Mouse (Mus musculus) CH12.LX (cell line): Measurements from ENCODE around the gene Carmil1. TPM values are rescaled to one million over a fixed set of nuclear protein-coding genes. Genes with fewer than 3 reads are reported as not detected.

Experiments used
- DNase-seq: peaks from one replicate; pipeline ENCODE4 v3.0.0-alpha.2; 2013; ENCODE audit errors: extremely low read depth
- H3K27ac ChIP-seq: 2 replicates; pipeline ENCODE4 v1.5.1; 2012; ENCODE audit warnings: low read depth, mild to moderate bottlenecking, control low read depth, moderate library complexity; ENCODE audit not compliant: insufficient read depth
- H3K27me3 ChIP-seq: replicated peaks from 2 replicates; pipeline ENCODE3; 2012; ENCODE audit warnings: inconsistent platforms
- H3K36me3 ChIP-seq, 2 experiments: replicated peaks in 1 of 2; 2 replicates each; pipeline versions ENCODE3 to v1.6.1; 2012; ENCODE audit warnings: inconsistent platforms in 1 of 2, low read length in 1 of 2, mild to moderate bottlenecking in 1 of 2, mixed read lengths in 1 of 2, moderate library complexity in 1 of 2; ENCODE audit not compliant: control insufficient read depth in 1 of 2, insufficient read depth in 1 of 2
- H3K4me1 ChIP-seq, 2 experiments: 2 replicates each; pipeline ENCODE4 v1.6.1; 2012; ENCODE audit warnings: inconsistent platforms in 1 of 2, moderate library complexity in 1 of 2; ENCODE audit not compliant: insufficient read depth in 2 of 2, control insufficient read depth in 1 of 2
- H3K4me2 ChIP-seq: 2 replicates; pipeline ENCODE4 v1.6.1; 2012; ENCODE audit warnings: low read depth, mild to moderate bottlenecking, control low read depth; ENCODE audit not compliant: poor library complexity, insufficient read depth, severe bottlenecking
- H3K4me3 ChIP-seq, 3 experiments: fragments of 150-350 bp in 1 of 3; sonication (generic) in 1 of 3; replicated peaks in 1 of 3; 2 replicates each; pipeline versions ENCODE3 to v1.5.1; 2011 to 2012; ENCODE audit warnings: low read depth in 2 of 3, low read length in 2 of 3, mild to moderate bottlenecking in 2 of 3, moderate library complexity in 2 of 3, control low read depth in 1 of 3, improper control_type of control experiment in 1 of 3, inconsistent platforms in 1 of 3, mixed read lengths in 1 of 3; ENCODE audit not compliant: poor library complexity in 1 of 3
- H3K79me2 ChIP-seq: replicated peaks from 2 replicates; pipeline ENCODE4 v1.6.1; 2012; ENCODE audit warnings: mild to moderate bottlenecking, moderate library complexity; ENCODE audit not compliant: control insufficient read depth, poor library complexity, insufficient read depth, severe bottlenecking; ENCODE audit errors: extremely low read depth
- H3K9ac ChIP-seq: 2 replicates; pipeline ENCODE4 v1.6.1; 2012; ENCODE audit warnings: low read depth, mild to moderate bottlenecking, control low read depth, moderate library complexity; ENCODE audit not compliant: insufficient read depth
- H3K9me3 ChIP-seq: replicated peaks from 2 replicates; pipeline ENCODE3; 2012; ENCODE audit warnings: low read length, inconsistent platforms, mixed read lengths
- BHLHE40 ChIP-seq: IDR thresholded peaks from 2 replicates; pipeline ENCODE4 v1.6.1; 2011; ENCODE audit warnings: mild to moderate bottlenecking, low read depth, low read length, improper control_type of control experiment
- CTCF ChIP-seq, 2 experiments: IDR thresholded peaks in 1 of 2; conservative IDR thresholded peaks in 1 of 2; 2 replicates each; pipeline ENCODE4 v1.5.1; 2011 to 2012; ENCODE audit warnings: low read depth in 2 of 2, low read length in 2 of 2, improper control_type of control experiment in 1 of 2, inconsistent platforms in 1 of 2, mild to moderate bottlenecking in 1 of 2, moderate library complexity in 1 of 2
- ELF1 ChIP-seq: IDR thresholded peaks from 2 replicates; pipeline ENCODE4 v1.6.1; 2014; ENCODE audit warnings: low read depth, mild to moderate bottlenecking, inconsistent platforms, low read length, improper control_type of control experiment
- HCFC1 ChIP-seq: IDR thresholded peaks from 2 replicates; pipeline ENCODE4 v1.6.1; 2012; ENCODE audit warnings: low read depth, mild to moderate bottlenecking, inconsistent platforms, low read length, improper control_type of control experiment
- IRF4 ChIP-seq: IDR thresholded peaks from 2 replicates; pipeline ENCODE4 v1.6.1; 2014; ENCODE audit warnings: low read depth, mild to moderate bottlenecking, inconsistent platforms, low read length, improper control_type of control experiment
- JUND ChIP-seq: conservative IDR thresholded peaks from 2 replicates; pipeline ENCODE4 v1.6.1; 2011; ENCODE audit warnings: low read depth, low read length, improper control_type of control experiment
- KAT2A ChIP-seq: IDR thresholded peaks from 2 replicates; pipeline ENCODE4 v1.6.1; 2012; ENCODE audit warnings: low read length, improper control_type of control experiment, inconsistent platforms; ENCODE audit not compliant: insufficient replicate concordance
- MAFK ChIP-seq: IDR thresholded peaks from 2 replicates; pipeline ENCODE4 v1.6.1; 2011; ENCODE audit warnings: low read length, improper control_type of control experiment; ENCODE audit not compliant: insufficient replicate concordance
- MAX ChIP-seq: IDR thresholded peaks from 2 replicates; pipeline ENCODE4 v1.6.1; 2011; ENCODE audit warnings: low read length, improper control_type of control experiment
- MAZ ChIP-seq: IDR thresholded peaks from 2 replicates; pipeline ENCODE4 v1.6.1; 2012; ENCODE audit warnings: low read depth, mild to moderate bottlenecking, inconsistent platforms, low read length, improper control_type of control experiment, moderate library complexity
- MEF2A ChIP-seq: IDR thresholded peaks from 2 replicates; pipeline ENCODE4 v1.6.1; 2014; ENCODE audit warnings: low read depth, mild to moderate bottlenecking, inconsistent platforms, low read length, improper control_type of control experiment, borderline replicate concordance
- MXI1 ChIP-seq: IDR thresholded peaks from 2 replicates; pipeline ENCODE4 v1.6.1; 2011; ENCODE audit warnings: mild to moderate bottlenecking, low read depth, low read length, improper control_type of control experiment
- NELFE ChIP-seq: IDR thresholded peaks from 2 replicates; pipeline ENCODE4 v1.6.1; 2011; ENCODE audit warnings: low read depth, low read length, improper control_type of control experiment
- PAX5 ChIP-seq: IDR thresholded peaks from 2 replicates; pipeline ENCODE4 v1.6.1; 2012; ENCODE audit warnings: low read length, inconsistent platforms, mixed read lengths
- POLR2A ChIP-seq: IDR thresholded peaks from 2 replicates; pipeline ENCODE4 v1.6.1; 2011; ENCODE audit warnings: low read depth, mild to moderate bottlenecking, improper control_type of control experiment, low read length
- POLR2AphosphoS2 ChIP-seq: IDR thresholded peaks from 2 replicates; pipeline ENCODE4 v1.6.1; 2011; ENCODE audit warnings: low read depth, low read length, improper control_type of control experiment
- RAD21 ChIP-seq: IDR thresholded peaks from 2 replicates; pipeline ENCODE4 v1.6.1; 2011; ENCODE audit warnings: low read depth, mild to moderate bottlenecking, low read length, improper control_type of control experiment, moderate library complexity
- RCOR1 ChIP-seq: conservative IDR thresholded peaks from 2 replicates; pipeline ENCODE4 v1.6.1; 2012; ENCODE audit warnings: low read depth, mild to moderate bottlenecking, inconsistent platforms, low read length, improper control_type of control experiment
- SIN3A ChIP-seq: IDR thresholded peaks from 2 replicates; pipeline ENCODE4 v1.6.1; 2012; ENCODE audit warnings: low read length, improper control_type of control experiment, inconsistent platforms
- SMC3 ChIP-seq: IDR thresholded peaks from 2 replicates; pipeline ENCODE4 v1.6.1; 2011; ENCODE audit warnings: low read depth, low read length, improper control_type of control experiment
- TBP ChIP-seq: conservative IDR thresholded peaks from 2 replicates; pipeline ENCODE4 v1.6.1; 2011; ENCODE audit warnings: low read depth, low read length, improper control_type of control experiment
- UBTF ChIP-seq: IDR thresholded peaks from 2 replicates; pipeline ENCODE4 v1.6.1; 2012; ENCODE audit warnings: low read depth, mild to moderate bottlenecking, inconsistent platforms, low read length, improper control_type of control experiment, moderate library complexity
- USF1 ChIP-seq: IDR thresholded peaks from 2 replicates; pipeline ENCODE4 v1.6.1; 2014; ENCODE audit warnings: low read depth, mild to moderate bottlenecking, inconsistent platforms, low read length, improper control_type of control experiment
- USF2 ChIP-seq: conservative IDR thresholded peaks from 2 replicates; pipeline ENCODE4 v1.6.1; 2011; ENCODE audit warnings: low read depth, low read length, improper control_type of control experiment
- ZNF384 ChIP-seq: IDR thresholded peaks from 2 replicates; pipeline ENCODE4 v1.6.1; 2012; ENCODE audit warnings: low read depth, low read length, improper control_type of control experiment, inconsistent platforms
- dilution Hi-C: fragments of 300-500 bp; cut with MboI; formaldehyde crosslinking; loops from 2 replicates; pipeline ENCODE4 v1.14.3; 2020; ENCODE audit warnings: low sequenced_read_pairs; ENCODE audit not compliant: extremely low pct_unique_long_range_greater_than_20kb, extremely low pct_ligation_motif_present
- in situ Hi-C: fragments of 300-500 bp; cut with MboI; formaldehyde crosslinking; loops from 3 replicates; pipeline ENCODE4 v1.14.3; 2019; ENCODE audit warnings: low sequenced_read_pairs, low pct_ligation_motif_present, low pct_unique_long_range_greater_than_20kb, mixed read lengths
- polyA plus RNA-seq: library from polyadenylated mRNA; unstranded; fragments of >175 nt; gene quantifications from 2 replicates; pipeline ENCODE4 v1.2.1, GENCODE M21; 2012; ENCODE audit warnings: low read depth; ENCODE audit not compliant: insufficient read length
- total RNA-seq, 2 experiments: library from RNA; depleted of rRNA; stranded (reverse); fragments of 300-350 nt in 1 of 2; fragments of >200 nt in 1 of 2; gene quantifications; 2 replicates each; pipeline ENCODE4 v1.2.3; 2012 to 2014

Gene Carmil1
- total and polyA plus RNA-seq, 3 experiments = 1.1 to 9.4 (median 7.2) TPM

DNA sequence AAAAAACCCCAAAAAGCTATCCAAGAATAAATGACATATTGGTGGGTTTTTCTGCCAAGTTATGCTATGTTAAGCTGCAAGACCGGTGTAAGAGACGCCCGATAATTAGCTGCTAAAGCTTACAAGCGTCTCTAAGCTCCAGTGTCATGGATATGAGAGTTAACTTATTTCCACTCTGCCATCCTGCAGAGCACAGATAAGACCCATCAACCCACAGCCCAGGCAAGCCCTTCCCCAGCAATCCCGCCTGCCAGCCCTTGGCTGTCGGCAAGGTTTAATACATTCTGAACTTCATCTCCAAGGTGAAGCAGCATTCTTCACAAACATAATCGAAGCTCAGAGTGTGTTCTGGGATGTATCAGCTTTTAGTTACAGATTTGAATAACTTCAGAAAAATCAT lies 240.4 kb downstream of the Carmil1 start:
- Histone ChIP-seq H3K27ac (no peak overlapping the region), H3K4me1 (no peaks in the 10 kb centered on the region), H3K36me3 (peaks cover 0 to 26% of the 10 kb centered on the region in 2 experiments), H3K4me3 (no peak overlapping the region), H3K79me2 (no peaks in the 10 kb centered on the region), H3K9me3 (no peaks in the 10 kb centered on the region), H3K4me2 (no peak overlapping the region), H3K27me3 (no peaks in the 10 kb centered on the region), H3K9ac (no peak overlapping the region)
- in situ Hi-C loops = no loop called here
- TF ChIP-seq BHLHE40 (no peak), USF1 (no peak), USF2 (no peak), IRF4 (no peak), POLR2A (no peak), MEF2A (no peak), PAX5 (no peak), MXI1 (no peak), UBTF (no peak), POLR2AphosphoS2 (no peak), MAX (no peak)
- dilution Hi-C loops = no loop called here
- no peak for DNase-seq

DNA sequence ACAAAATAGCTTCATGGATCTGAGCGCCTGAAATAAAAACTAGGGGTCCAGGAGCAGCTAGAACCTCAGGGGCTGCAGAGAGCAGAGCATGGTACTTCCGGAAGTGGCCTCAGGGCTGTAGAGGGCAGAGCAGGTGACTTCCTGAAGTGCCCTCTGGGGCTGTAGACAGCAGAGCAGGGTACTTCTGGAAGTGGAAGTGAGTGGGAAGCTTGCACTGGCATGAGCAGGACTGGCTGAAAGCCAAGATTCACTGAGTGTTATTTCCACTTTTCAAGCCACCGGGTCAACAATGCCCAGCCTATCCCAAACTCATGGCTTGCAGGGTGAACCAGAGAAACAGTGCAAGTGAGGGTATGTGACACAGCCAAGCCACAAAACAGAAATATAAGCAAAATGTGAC lies 243.1 kb downstream of the Carmil1 start:
- Histone ChIP-seq H3K4me2 (no peak overlapping the region), H3K9me3 (no peaks in the 10 kb centered on the region), H3K36me3 (peaks cover 0 to 12% of the 10 kb centered on the region in 2 experiments), H3K27me3 (no peaks in the 10 kb centered on the region), H3K4me3 (no peak overlapping the region), H3K27ac (no peak overlapping the region), H3K79me2 (no peaks in the 10 kb centered on the region)
- DNase-seq = no peak
- dilution Hi-C loops = no loop called here
- no peak for TF ChIP-seq ZNF384
- TF ChIP-seq SMC3 = no peak
- no peak for TF ChIP-seq MEF2A
- no peak for TF ChIP-seq RCOR1
- no peak for TF ChIP-seq USF1
- TF ChIP-seq POLR2A = no peak
- no peak for TF ChIP-seq POLR2AphosphoS2
- TF ChIP-seq ELF1 = no peak
- TF ChIP-seq MAFK = no peak
- TF ChIP-seq HCFC1 = no peak
- TF ChIP-seq KAT2A = no peak
- TF ChIP-seq JUND = no peak
- no peak for TF ChIP-seq SIN3A
- no peak for TF ChIP-seq TBP
- TF ChIP-seq CTCF (conservative IDR thresholded peaks at IDR 0.05 in 1 of 2, IDR thresholded peaks at IDR 0.05 in 1 of 2; ENCODE audit: low read depth in 2 of 2, low read length in 2 of 2) = no peak
- TF ChIP-seq IRF4 = no peak
- no peak for TF ChIP-seq NELFE
- TF ChIP-seq RAD21 = no peak
- TF ChIP-seq MAZ = no peak
- no peak for TF ChIP-seq BHLHE40
- TF ChIP-seq, all 38 proteins: peak for 0
- in situ Hi-C loops = no loop called here
- Histone ChIP-seq H3K4me1 (no peaks in the 10 kb centered on the region), H3K9ac (no peak overlapping the region)
